Mouse (Mus musculus) liver, embryonic 11.5 days (tissue): ENCODE data around the gene Nxpe5. TPM values are rescaled to one million over a fixed set of nuclear protein-coding genes. Genes with fewer than 3 reads are reported as not detected.

Experiments used
- ATAC-seq: fragments of 200-750 bp; cut with Nextera tagmentation; replicated peaks from 2 replicates; pipeline ENCODE4 v1.8.0; 2017; ENCODE audit warnings: moderate number of reproducible peaks, mild to moderate bottlenecking, moderate TSS enrichment, moderate library complexity; ENCODE audit not compliant: low FRiP score
- DNase-seq: peaks from one replicate; pipeline ENCODE4 v3.0.0-alpha.2; 2017; ENCODE audit warnings: low spot score
- H3K27ac ChIP-seq: fragments of 300-500 bp; sonication (generic); 2 replicates; pipeline ENCODE4 v1.5.1; 2014; ENCODE audit warnings: mild to moderate bottlenecking, low read depth, low read length, control low read depth
- H3K27me3 ChIP-seq: fragments of 300-500 bp; sonication (generic); replicated peaks from 2 replicates; pipeline ENCODE4 v1.6.1; 2014; ENCODE audit warnings: low read length, mixed read lengths; ENCODE audit not compliant: control insufficient read depth, insufficient read depth
- H3K36me3 ChIP-seq: fragments of 300-500 bp; sonication (generic); 2 replicates; pipeline ENCODE4 v1.6.1; 2014; ENCODE audit warnings: mild to moderate bottlenecking, low read length, moderate library complexity, mixed read lengths; ENCODE audit not compliant: control insufficient read depth, insufficient read depth
- H3K4me1 ChIP-seq: fragments of 300-500 bp; sonication (generic); replicated peaks from 2 replicates; pipeline ENCODE4 v1.6.1; 2014; ENCODE audit warnings: low read length, mixed read lengths; ENCODE audit not compliant: control insufficient read depth, insufficient read depth
- H3K4me2 ChIP-seq: fragments of 300-500 bp; sonication (generic); 2 replicates; pipeline ENCODE4 v1.6.1; 2014; ENCODE audit warnings: mild to moderate bottlenecking, control low read depth, moderate library complexity
- H3K4me3 ChIP-seq: fragments of 300-500 bp; sonication (generic); 2 replicates; pipeline ENCODE4 v1.5.1; 2014; ENCODE audit warnings: low read depth, low read length, control low read depth
- H3K9ac ChIP-seq: fragments of 300-500 bp; sonication (generic); 2 replicates; pipeline ENCODE4 v1.6.1; 2014; ENCODE audit warnings: low read depth, low read length, control low read depth
- H3K9me3 ChIP-seq: fragments of 300-500 bp; sonication (generic); 2 replicates; pipeline ENCODE4 v1.6.1; 2016; ENCODE audit warnings: low read length, inconsistent platforms, mixed read lengths; ENCODE audit not compliant: control insufficient read depth
- WGBS: fragments of 180-500 bp; shearing (Covaris S2); extraction: QIAGEN DNeasy Blood & Tissue Kit; methylation state at CpG from one replicate; pipeline ENCODE4 v1.1.7; 2014; 5-methylcytosine and 5-hydroxymethylcytosine counted together
- polyA plus RNA-seq: library from polyadenylated mRNA; unstranded; fragments of >200 nt; fragmentation: Nextera tagmentation; extraction: Ambion mirVana; gene quantifications from 2 replicates; pipeline ENCODE4 v1.2.1, GENCODE M21; 2014

Nxpe5 gene
- polyA plus RNA-seq, 1 experiment from 2014 or later, result not detected

DNA sequence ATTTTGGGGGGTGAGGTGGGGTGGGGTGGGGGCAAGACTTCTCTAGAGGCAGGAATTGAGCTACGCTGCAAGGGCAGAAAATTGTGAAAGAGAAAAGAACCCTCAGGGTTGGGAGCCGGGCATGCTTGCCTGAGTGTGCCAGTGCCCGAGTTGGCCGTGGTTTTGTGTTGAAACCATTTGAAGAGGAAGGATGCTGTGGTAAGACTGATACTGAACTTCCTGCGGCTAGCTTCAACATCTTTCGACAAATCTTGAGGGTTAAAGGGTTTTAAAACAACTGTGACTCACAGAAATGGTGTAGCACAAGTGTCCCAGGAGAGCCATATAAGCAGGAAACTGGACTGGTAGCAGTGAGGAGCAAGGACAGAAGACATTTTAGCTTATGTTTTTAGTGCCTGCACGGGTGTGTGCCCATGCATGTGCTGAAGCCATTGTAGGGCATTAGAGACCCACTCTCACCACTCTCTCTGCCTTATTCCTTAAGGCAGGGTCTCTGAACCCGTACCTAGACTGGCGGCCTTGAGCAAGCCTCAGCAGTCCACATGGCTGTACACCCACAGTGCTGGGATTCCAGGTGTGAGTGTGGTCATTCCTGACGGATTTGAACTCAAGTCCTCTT lies 31.4 kb downstream of the Nxpe5 start:
- peak overlapping the region; percentile 23 for H3K4me2 ChIP-seq
- H3K4me3 ChIP-seq, result no peak overlapping the region; the same call in 1 of the 2 replicates
- peaks cover 49% of the 10 kb centered on the region for H3K4me1 ChIP-seq
- 54% methylated on average over 10 of the region's 10 CpGs for WGBS
- H3K36me3 ChIP-seq, result peaks cover 19% of the 10 kb centered on the region
- no peak for DNase-seq
- no peaks in the 10 kb centered on the region for H3K27me3 ChIP-seq
- H3K27ac ChIP-seq, result no peak overlapping the region
- ATAC-seq, result no peak
- H3K9ac ChIP-seq, result no peak overlapping the region
- no peaks in the 10 kb centered on the region for H3K9me3 ChIP-seq

GRCm38 (mm10) chr5:138257585-138257978 lies 31.9 kb downstream of the Nxpe5 start:
- peak overlapping the region; percentile 23 for H3K4me2 ChIP-seq
- DNase-seq (no peak), ATAC-seq (no peak)
- peaks cover 21% of the 10 kb centered on the region for H3K36me3 ChIP-seq
- H3K4me1 ChIP-seq, result peaks cover 54% of the 10 kb centered on the region
- H3K9ac ChIP-seq, result no peak overlapping the region
- H3K27me3 ChIP-seq, result no peaks in the 10 kb centered on the region
- H3K4me3 ChIP-seq, result no peak overlapping the region
- 83% methylated on average over 4 of the region's 4 CpGs for WGBS
- H3K9me3 ChIP-seq, result no peaks in the 10 kb centered on the region
- H3K27ac ChIP-seq, result no peak overlapping the region

DNA sequence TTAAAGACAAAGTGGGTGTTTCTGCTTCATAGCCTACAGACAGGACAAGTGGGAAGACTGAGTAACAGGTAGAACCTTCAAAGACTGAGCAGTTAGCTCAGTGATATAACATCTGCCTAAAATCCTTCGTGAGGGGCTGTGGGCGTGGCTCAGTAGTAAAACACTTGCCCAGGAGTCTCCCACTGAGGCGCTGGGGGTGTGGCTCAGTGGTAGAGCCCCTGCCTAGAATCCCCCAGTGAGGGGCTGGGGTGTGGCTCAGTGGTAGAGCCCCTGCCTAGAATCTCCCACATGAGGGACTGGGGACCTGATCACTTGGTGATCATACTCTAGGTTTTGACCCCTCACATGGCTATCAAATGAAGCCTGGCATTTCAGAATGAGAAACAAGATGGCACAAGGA lies 32.4 kb downstream of the Nxpe5 start:
- DNase-seq, result no peak
- H3K4me3 ChIP-seq, result no peak overlapping the region
- H3K27ac ChIP-seq, result no peak overlapping the region
- peaks cover 58% of the 10 kb centered on the region for H3K4me1 ChIP-seq
- H3K36me3 ChIP-seq, result peaks cover 21% of the 10 kb centered on the region
- 0 out of 2 replicates have a peak overlapping the region, but pooled peaks have one; percentile 5 for H3K9ac ChIP-seq
- 68% methylated on average over 3 of the region's 3 CpGs for WGBS
- no peak for ATAC-seq
- no peaks in the 10 kb centered on the region for H3K9me3 ChIP-seq
- no peak overlapping the region for H3K4me2 ChIP-seq
- no peaks in the 10 kb centered on the region for H3K27me3 ChIP-seq

DNA sequence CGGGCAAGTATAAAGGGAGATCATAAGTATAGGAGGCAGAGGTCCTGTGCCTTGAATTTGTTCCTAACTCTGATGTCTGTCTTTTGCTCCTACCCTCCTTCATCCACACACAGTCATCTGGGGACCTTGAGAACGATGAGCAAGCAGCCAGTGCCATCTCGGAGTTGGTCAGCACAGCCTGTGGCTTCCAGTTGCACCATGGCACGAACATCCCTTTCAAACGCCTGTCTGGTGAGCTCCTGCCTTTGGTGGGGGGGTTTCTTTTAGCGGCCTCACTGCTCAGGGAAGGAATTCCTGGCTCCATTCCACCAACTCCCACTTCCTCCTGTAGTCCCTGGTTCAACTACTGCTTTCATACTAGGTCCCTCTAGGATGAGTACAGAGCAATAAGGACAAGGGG lies 32.8 kb downstream of the Nxpe5 start:
- DNase-seq, result no peak
- Histone ChIP-seq H3K4me1 (peaks cover 59% of the 10 kb centered on the region), H3K9ac (0 out of 2 replicates have a peak overlapping the region, but pooled peaks have one; percentile 5)

DNA sequence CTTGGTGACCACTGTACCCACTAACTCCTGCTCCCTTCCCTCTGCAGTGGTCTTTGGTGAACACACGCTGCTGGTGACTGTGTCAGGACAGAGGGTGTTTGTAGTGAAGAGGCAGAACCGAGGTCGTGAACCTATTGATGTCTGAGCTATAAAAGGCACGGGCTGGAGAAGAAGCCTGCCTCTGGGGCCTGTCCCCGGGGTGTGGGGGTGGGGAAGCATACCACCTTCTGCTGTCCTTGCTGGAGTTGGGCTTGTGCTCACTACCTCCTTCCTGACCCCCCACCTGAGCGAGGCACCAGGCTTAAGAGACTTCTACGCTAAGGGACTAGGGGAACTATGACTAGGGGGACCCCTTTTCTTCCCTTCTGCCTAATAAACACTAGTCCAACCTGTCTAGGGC lies 33.3 kb downstream of the Nxpe5 start:
- ATAC-seq, result no peak
- DNase-seq, result no peak
- no peak overlapping the region for H3K4me2 ChIP-seq
- no peak overlapping the region; the same call in 1 of the 2 replicates for H3K27ac ChIP-seq
- 0 out of 2 replicates have a peak overlapping the region, but pooled peaks have one; percentile 26 for H3K9ac ChIP-seq
- 72% methylated on average over 7 of the region's 7 CpGs for WGBS
- peaks cover 21% of the 10 kb centered on the region for H3K36me3 ChIP-seq
- no peak overlapping the region for H3K4me3 ChIP-seq
- no peaks in the 10 kb centered on the region for H3K27me3 ChIP-seq
- H3K4me1 ChIP-seq, result peaks cover 59% of the 10 kb centered on the region
- H3K9me3 ChIP-seq, result no peaks in the 10 kb centered on the region

More for the DNA sequence above, 32.8 kb downstream of the Nxpe5 start:
- H3K4me2 ChIP-seq, result no peak overlapping the region
- 83% methylated on average over 6 of the region's 6 CpGs for WGBS
- peaks cover 21% of the 10 kb centered on the region for H3K36me3 ChIP-seq
- peak overlapping the region; percentile 39; the same call in 1 of the 2 replicates for H3K27ac ChIP-seq
- H3K4me3 ChIP-seq, result no peak overlapping the region
- no peak for ATAC-seq
- H3K27me3 ChIP-seq, result no peaks in the 10 kb centered on the region
- no peaks in the 10 kb centered on the region for H3K9me3 ChIP-seq

DNA sequence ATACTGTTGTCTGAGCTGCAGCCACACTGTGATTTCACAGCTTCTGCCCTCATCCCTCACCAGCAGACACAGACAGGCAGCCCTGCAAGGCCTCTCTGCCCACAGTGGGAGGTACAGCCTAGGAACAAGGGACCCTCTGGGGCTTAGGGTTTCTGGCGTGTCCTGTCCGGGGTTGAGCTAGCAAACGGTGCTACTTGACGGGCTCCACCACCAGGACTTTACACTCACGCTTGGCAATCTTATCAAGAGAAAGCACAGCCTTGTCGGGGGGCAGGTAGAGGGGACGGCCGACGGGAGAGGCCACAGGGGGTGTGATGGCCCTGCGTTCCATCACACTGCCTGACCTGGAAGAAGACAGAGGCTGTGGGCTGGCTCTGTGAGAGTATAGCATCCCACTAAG lies 34.4 kb downstream of the Nxpe5 start:
- 0 out of 2 replicates have a peak, but pooled peaks have one; percentile 4 for ATAC-seq
- Histone ChIP-seq H3K4me2 (peak overlapping the region; percentile 94), H3K4me3 (peak overlapping the region; percentile 97), H3K4me1 (peaks cover 60% of the 10 kb centered on the region), H3K27ac (peak overlapping the region; percentile 90), H3K9ac (peak overlapping the region; percentile 64), H3K27me3 (no peaks in the 10 kb centered on the region), H3K36me3 (peaks cover 21% of the 10 kb centered on the region), H3K9me3 (no peaks in the 10 kb centered on the region)
- no peak for DNase-seq
- 43% methylated on average over 10 of the region's 10 CpGs for WGBS

GRCm38 (mm10) chr5:138260834-138261233 lies 35.1 kb downstream of the Nxpe5 start:
- Histone ChIP-seq H3K27me3 (no peaks in the 10 kb centered on the region), H3K9me3 (no peaks in the 10 kb centered on the region), H3K36me3 (peaks cover 21% of the 10 kb centered on the region), H3K4me2 (peak overlapping the region; percentile 94), H3K4me1 (peaks cover 60% of the 10 kb centered on the region), H3K9ac (peak overlapping the region; percentile 64), H3K27ac (peak overlapping the region; percentile 90), H3K4me3 (peak overlapping the region; percentile 97)
- 49% methylated on average over 11 of the region's 11 CpGs for WGBS
- no peak for DNase-seq
- ATAC-seq, result peak; percentile 60

DNA sequence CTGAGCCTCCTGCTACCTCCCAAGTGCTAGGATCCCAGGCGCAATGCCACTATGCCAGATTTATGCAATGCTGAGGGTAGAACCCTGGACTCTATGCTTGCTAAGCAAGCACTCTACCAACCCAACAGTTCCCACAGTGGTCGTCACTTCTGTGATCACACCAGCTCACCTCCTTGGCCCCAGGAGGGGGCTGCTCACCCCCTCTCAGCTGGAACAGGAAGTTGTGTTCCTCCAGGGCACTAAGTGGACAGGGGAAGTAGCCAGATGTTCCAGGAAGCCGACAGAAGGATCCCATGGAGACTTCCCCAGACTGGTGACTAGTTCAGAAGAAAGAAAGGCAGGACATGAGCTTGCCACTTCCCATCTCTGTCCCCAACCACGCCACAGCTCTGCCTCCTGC lies 36.3 kb downstream of the Nxpe5 start:
- DNase-seq (no peak), ATAC-seq (no peak)
- Histone ChIP-seq H3K27ac (peak overlapping the region; percentile 90), H3K9ac (peak overlapping the region; percentile 97), H3K4me2 (peak overlapping the region; percentile 94), H3K27me3 (no peaks in the 10 kb centered on the region), H3K4me1 (peaks cover 54% of the 10 kb centered on the region), H3K36me3 (peaks cover 21% of the 10 kb centered on the region), H3K9me3 (no peaks in the 10 kb centered on the region), H3K4me3 (peak overlapping the region; percentile 97)
- WGBS, result 58% methylated on average over 4 of the region's 4 CpGs
